Mouse (Mus musculus) forebrain, embryonic 14.5 days (tissue): ENCODE measurements at regions not wholly inside any gene's neighbourhood (a gene's known extent, or its start where the extent isn't known, plus 50 kb on each side); places are given as distances from the start of the nearest gene placed in this dataset.

Experiments
- ATAC-seq: fragments of 200-750 bp; cut with Nextera tagmentation; 2 replicates; pipeline ENCODE4 v1.8.0; 2017; ENCODE audit warnings: mild to moderate bottlenecking, moderate library complexity
- DNase-seq: peaks from one replicate; pipeline ENCODE4 v3.0.0-alpha.2; 2015; ENCODE audit warnings: low spot score
- H3K27ac ChIP-seq: fragments of 300-500 bp; sonication (generic); 2 replicates; pipeline ENCODE4 v1.5.1; 2014; ENCODE audit warnings: low read depth, mild to moderate bottlenecking, control low read depth, low read length, moderate library complexity
- H3K27me3 ChIP-seq: fragments of 300-500 bp; sonication (generic); replicated peaks from 2 replicates; pipeline ENCODE4 v1.6.1; 2014; ENCODE audit warnings: low read length, control low read depth, mixed read lengths; ENCODE audit not compliant: control insufficient read depth, insufficient read depth
- H3K36me3 ChIP-seq: fragments of 300-500 bp; sonication (generic); 2 replicates; pipeline ENCODE4 v1.6.1; 2014; ENCODE audit warnings: low read length, control low read depth; ENCODE audit not compliant: control insufficient read depth, insufficient read depth
- H3K4me1 ChIP-seq: fragments of 300-500 bp; sonication (generic); 2 replicates; pipeline ENCODE4 v1.6.1; 2014; ENCODE audit warnings: antibody characterized with exemption, low read length, control low read depth; ENCODE audit not compliant: control insufficient read depth, insufficient read depth
- H3K4me2 ChIP-seq: fragments of 300-500 bp; sonication (generic); 2 replicates; pipeline ENCODE4 v1.6.1; 2014; ENCODE audit warnings: mild to moderate bottlenecking, control low read depth, low read length
- H3K4me3 ChIP-seq: fragments of 300-500 bp; sonication (generic); 2 replicates; pipeline ENCODE4 v1.5.1; 2014; ENCODE audit warnings: low read depth, low read length, control low read depth
- H3K9ac ChIP-seq: fragments of 300-500 bp; sonication (generic); 2 replicates; pipeline ENCODE4 v1.6.1; 2014; ENCODE audit warnings: mild to moderate bottlenecking, low read length, control low read depth, moderate library complexity
- H3K9me3 ChIP-seq: fragments of 300-500 bp; sonication (generic); replicated peaks from 2 replicates; pipeline ENCODE4 v1.6.1; 2016; ENCODE audit warnings: low read length, control low read depth, mixed read lengths; ENCODE audit not compliant: control insufficient read depth
- WGBS: fragments of 180-500 bp; shearing (Covaris S2); extraction: QIAGEN DNeasy Blood & Tissue Kit; methylation state at CpG from one replicate; pipeline ENCODE4 v1.1.7; 2014; 5-methylcytosine and 5-hydroxymethylcytosine counted together

DNA sequence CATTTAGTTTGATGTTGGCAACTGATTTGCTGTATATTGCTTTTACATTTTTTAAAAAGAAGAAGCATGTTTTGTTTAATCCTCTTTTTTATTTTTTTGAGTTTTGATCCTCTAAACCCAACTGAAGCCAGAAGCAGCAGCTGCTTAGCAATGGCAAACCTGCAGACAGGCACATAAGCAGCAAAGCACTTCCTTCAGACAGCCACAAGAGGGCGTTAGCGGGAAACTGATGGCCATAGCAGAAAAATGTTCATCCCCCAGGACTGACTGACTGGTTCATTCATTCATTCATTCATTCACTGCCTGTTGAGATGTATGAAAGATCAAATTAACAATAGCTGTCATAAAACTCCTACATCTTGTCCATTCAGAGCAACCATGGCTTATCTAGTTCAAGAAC is 92.3 kb downstream of the Setd4 start:
- no peaks in the 10 kb centered on the region for H3K27me3 ChIP-seq
- no peaks in the 10 kb centered on the region for H3K36me3 ChIP-seq
- H3K4me3 ChIP-seq, result no peak overlapping the region
- no peak overlapping the region for H3K4me2 ChIP-seq
- ATAC-seq, result no peak
- H3K27ac ChIP-seq, result no peak overlapping the region
- WGBS, result 5% methylated on average over 2 of the region's 2 CpGs
- H3K9ac ChIP-seq, result no peak overlapping the region
- H3K9me3 ChIP-seq, result peaks cover under 1% of the 10 kb centered on the region; the same call in 1 of the 2 replicates
- H3K4me1 ChIP-seq, result no peaks in the 10 kb centered on the region
- no peak for DNase-seq

GRCm38 (mm10) chr16:93498800-93499199 is 105.1 kb downstream of the Setd4 start:
- H3K4me1 ChIP-seq, result no peaks in the 10 kb centered on the region
- H3K27ac ChIP-seq, result no peak overlapping the region
- H3K9ac ChIP-seq, result no peak overlapping the region
- H3K36me3 ChIP-seq, result no peaks in the 10 kb centered on the region
- ATAC-seq, result no peak
- H3K27me3 ChIP-seq, result no peaks in the 10 kb centered on the region
- no peak overlapping the region for H3K4me2 ChIP-seq
- no peak overlapping the region for H3K4me3 ChIP-seq
- WGBS, result 95% methylated on average over 2 of the region's 2 CpGs
- DNase-seq, result no peak
- no peaks in the 10 kb centered on the region; the same call in 1 of the 2 replicates for H3K9me3 ChIP-seq

- Histone ChIP-seq H3K4me2 (no peak overlapping the region), H3K27ac (no peak overlapping the region), H3K27me3 (no peaks in the 10 kb centered on the region), H3K9me3 (no peaks in the 10 kb centered on the region), H3K4me3 (no peak overlapping the region), H3K9ac (no peak overlapping the region), H3K36me3 (no peaks in the 10 kb centered on the region), H3K4me1 (no peaks in the 10 kb centered on the region)
- DNase-seq (no peak), ATAC-seq (no peak)
- WGBS, result 89% methylated on average over 6 of the region's 6 CpGs
Observed at GRCm38 (mm10) chr16:93493337-93494002, 110.4 kb downstream of the Setd4 start.

DNA sequence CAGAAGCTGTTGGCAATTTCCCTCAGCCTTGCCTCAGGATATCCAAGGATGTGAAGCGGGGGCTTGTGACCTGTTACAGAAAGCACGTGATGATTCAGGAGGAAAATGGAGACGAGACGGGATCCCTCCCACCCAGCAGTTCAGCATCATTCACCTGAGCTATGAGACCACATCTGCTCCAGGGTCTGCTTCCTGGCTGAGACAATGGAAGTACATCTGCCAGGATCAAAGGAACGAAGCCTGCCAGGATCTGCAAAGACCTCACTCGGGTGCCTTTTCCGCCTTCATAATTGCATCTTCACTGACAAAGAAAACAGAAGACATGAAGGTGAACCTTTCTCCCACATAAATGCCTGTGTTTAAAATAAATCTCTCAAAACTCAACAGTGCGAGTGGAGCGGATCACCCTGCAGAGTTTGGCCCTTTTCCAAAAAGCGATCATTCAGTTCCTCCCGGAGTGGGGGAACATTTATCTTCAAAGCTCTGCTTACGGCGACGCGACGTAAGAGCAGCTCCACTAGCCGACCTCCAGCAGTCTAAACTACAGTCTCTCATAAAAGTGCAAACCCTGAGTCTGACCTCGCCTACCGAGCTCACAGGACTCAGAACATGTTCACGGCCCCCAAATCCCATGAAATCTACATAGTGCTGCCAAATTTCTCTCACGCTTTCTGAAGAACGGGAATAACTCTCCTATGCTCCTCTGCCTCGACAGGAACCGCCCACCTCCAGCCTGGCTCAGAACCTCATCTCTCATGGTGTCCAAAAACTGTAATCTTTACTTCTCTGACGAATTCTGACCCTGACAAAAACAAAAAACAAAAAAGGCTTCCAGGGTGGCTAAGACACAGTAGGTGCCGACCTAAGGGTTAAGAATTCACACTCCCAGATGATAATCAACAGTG is 117.0 kb downstream of the Setd4 start:
- no peak for ATAC-seq
- no peak overlapping the region for H3K4me3 ChIP-seq
- WGBS, result 70% methylated on average over 26 of the region's 26 CpGs
- no peak overlapping the region for H3K4me2 ChIP-seq
- H3K36me3 ChIP-seq, result no peaks in the 10 kb centered on the region
- no peak overlapping the region for H3K9ac ChIP-seq
- H3K9me3 ChIP-seq, result no peaks in the 10 kb centered on the region
- peak; percentile 37 for DNase-seq
- no peaks in the 10 kb centered on the region for H3K27me3 ChIP-seq
- no peaks in the 10 kb centered on the region for H3K4me1 ChIP-seq
- no peak overlapping the region for H3K27ac ChIP-seq

DNA sequence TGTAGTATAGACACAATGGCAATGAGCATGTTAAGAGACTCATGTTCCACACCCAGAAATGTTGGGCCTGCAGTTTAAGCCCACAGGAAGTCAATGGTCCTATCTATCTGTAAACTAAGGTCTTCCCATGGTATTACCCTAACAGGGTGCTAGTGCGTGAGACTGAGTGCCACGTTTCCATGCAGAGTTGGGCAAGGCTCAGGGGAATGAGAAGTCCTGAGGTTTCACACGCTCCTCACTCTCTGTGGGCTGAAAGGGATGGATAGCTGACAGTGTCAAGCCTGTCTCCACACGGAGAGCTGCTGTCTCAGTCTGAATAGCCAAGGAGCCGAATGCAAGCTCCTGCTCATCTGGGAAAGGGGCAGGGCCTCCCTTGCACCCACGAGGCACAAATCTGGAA is 133.9 kb downstream of the Setd4 start:
- no peak overlapping the region for H3K27ac ChIP-seq
- H3K27me3 ChIP-seq, result no peaks in the 10 kb centered on the region
- no peak for ATAC-seq
- H3K4me2 ChIP-seq, result no peak overlapping the region
- H3K9ac ChIP-seq, result no peak overlapping the region
- WGBS, result 90% methylated on average over 6 of the region's 6 CpGs
- H3K4me1 ChIP-seq, result no peaks in the 10 kb centered on the region
- no peaks in the 10 kb centered on the region for H3K36me3 ChIP-seq
- H3K4me3 ChIP-seq, result no peak overlapping the region
- no peak for DNase-seq
- H3K9me3 ChIP-seq, result peaks cover 2% of the 10 kb centered on the region; the same call in 1 of the 2 replicates

DNA sequence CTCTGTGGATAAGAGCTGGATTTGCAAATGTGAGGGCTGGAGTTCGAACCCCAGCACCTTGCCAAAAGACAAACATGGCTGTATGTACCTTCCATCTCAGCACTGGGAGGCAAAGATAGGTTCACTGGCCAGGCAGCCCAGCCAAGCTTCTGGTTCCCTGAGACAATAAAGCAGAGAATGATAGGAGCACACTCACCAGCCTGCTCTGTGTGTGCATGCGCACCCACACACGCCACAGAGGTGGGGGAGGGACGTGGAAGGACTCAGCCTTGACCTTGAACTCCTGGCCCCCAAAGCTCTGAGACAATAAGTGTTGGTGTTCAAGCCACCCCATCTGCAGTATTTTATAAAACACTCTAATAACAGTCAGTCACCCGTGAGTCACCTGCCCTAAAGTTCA is 138.1 kb downstream of the Setd4 start:
- H3K4me3 ChIP-seq, result no peak overlapping the region
- ATAC-seq (no peak), DNase-seq (no peak)
- no peak overlapping the region for H3K9ac ChIP-seq
- no peaks in the 10 kb centered on the region for H3K27me3 ChIP-seq
- H3K4me1 ChIP-seq, result no peaks in the 10 kb centered on the region
- WGBS, result 90% methylated on average over 5 of the region's 5 CpGs
- H3K9me3 ChIP-seq, result no peaks in the 10 kb centered on the region
- H3K4me2 ChIP-seq, result no peak overlapping the region
- no peak overlapping the region for H3K27ac ChIP-seq
- no peaks in the 10 kb centered on the region for H3K36me3 ChIP-seq

DNA sequence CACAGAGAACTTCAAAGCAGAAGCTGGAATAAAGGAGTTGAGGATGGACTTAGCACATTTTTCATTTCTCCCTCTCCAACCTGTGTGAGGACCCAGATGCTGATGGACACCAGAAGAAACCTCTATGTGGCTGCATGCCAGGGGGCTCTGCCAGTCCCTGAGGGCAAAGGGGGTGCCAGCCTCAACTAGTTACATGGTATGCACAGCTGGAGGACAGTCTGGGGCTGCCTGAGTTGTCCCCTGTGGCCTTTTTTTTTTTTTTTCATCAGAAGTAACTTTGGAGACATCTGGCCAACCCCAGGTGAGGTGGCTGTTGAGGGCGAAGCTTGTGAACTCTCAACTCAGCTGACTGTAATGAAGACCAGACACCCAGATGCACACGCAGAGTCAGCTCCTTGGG is 139.0 kb downstream of the Setd4 start:
- DNase-seq (no peak), ATAC-seq (no peak)
- H3K9me3 ChIP-seq, result no peaks in the 10 kb centered on the region
- WGBS, result 65% methylated on average over 2 of the region's 2 CpGs
- no peak overlapping the region for H3K9ac ChIP-seq
- H3K27me3 ChIP-seq, result no peaks in the 10 kb centered on the region
- H3K27ac ChIP-seq, result no peak overlapping the region
- H3K4me2 ChIP-seq, result no peak overlapping the region
- no peaks in the 10 kb centered on the region for H3K36me3 ChIP-seq
- no peaks in the 10 kb centered on the region for H3K4me1 ChIP-seq
- no peak overlapping the region for H3K4me3 ChIP-seq

- Histone ChIP-seq H3K27me3 (no peaks in the 10 kb centered on the region), H3K27ac (no peak overlapping the region), H3K9ac (no peak overlapping the region), H3K4me2 (no peak overlapping the region), H3K4me3 (no peak overlapping the region), H3K36me3 (no peaks in the 10 kb centered on the region), H3K9me3 (no peaks in the 10 kb centered on the region), H3K4me1 (no peaks in the 10 kb centered on the region)
- 76% methylated on average over 13 of the region's 13 CpGs for WGBS
- no peak for DNase-seq
- ATAC-seq, result no peak
Observed at GRCm38 (mm10) chr16:93463405-93463804, 140.5 kb downstream of the Setd4 start.

- WGBS, result 57% methylated on average over 8 of the region's 8 CpGs
Observed at GRCm38 (mm10) chr16:93462286-93462610, 141.6 kb downstream of the Setd4 start.

More at GRCm38 (mm10) chr16:93462286-93462610, 141.6 kb downstream of the Setd4 start:
- Histone ChIP-seq H3K27me3 (no peaks in the 10 kb centered on the region), H3K4me2 (no peak overlapping the region), H3K27ac (no peak overlapping the region), H3K9ac (no peak overlapping the region), H3K4me1 (no peaks in the 10 kb centered on the region), H3K9me3 (no peaks in the 10 kb centered on the region), H3K36me3 (no peaks in the 10 kb centered on the region), H3K4me3 (no peak overlapping the region)
- ATAC-seq, result no peak
- no peak for DNase-seq
